Mouse (Mus musculus): ENCODE results near the gene Slc6a8. TPM values are rescaled to one million over a fixed set of nuclear protein-coding genes. Genes with fewer than 3 reads are reported as not detected.
A peak's percentile ranks its signal among the peaks of the same experiment; 100 is the strongest.

Slc6a8 gene
- 1.1 TPM in 1 of 2 replicates, not detected in the other for total RNA-seq (2014; fragmentation: Nextera tagmentation)
- not detected in 2 replicates for total RNA-seq (2017)

- peak; percentile 40 for ATAC-seq (replicated peaks; ENCODE audit: poor library complexity, severe bottlenecking)
Measured at GRCm38 (mm10) chrX:73672879-73673618, at the start of gene Slc6a8. Gene Slc6a8, plus strand, starts transcription at chrX:73673150.

- no peak for ATAC-seq (replicated peaks; ENCODE audit: poor library complexity, severe bottlenecking)
Measured at GRCm38 (mm10) chrX:73626981-73627380, 46.0 kb upstream of the Slc6a8 start.

GRCm38 (mm10) chrX:73635425-73635824 lies 37.5 kb upstream of the Slc6a8 start:
- peak; percentile 35 for ATAC-seq (replicated peaks; ENCODE audit: poor library complexity, severe bottlenecking)

GRCm38 (mm10) chrX:73637415-73637814 lies 35.5 kb upstream of the Slc6a8 start:
- peak; percentile 16; the same call in 1 of the 2 replicates for ATAC-seq (replicated peaks; ENCODE audit: poor library complexity, severe bottlenecking)

- ATAC-seq (replicated peaks; ENCODE audit: poor library complexity, severe bottlenecking), result peak; percentile 76
Measured at GRCm38 (mm10) chrX:73639255-73639675, 33.7 kb upstream of the Slc6a8 start, which contains the start of gene Dusp9. Gene Dusp9, plus strand, starts transcription at chrX:73639419.

- peak; percentile 47 for ATAC-seq (replicated peaks; ENCODE audit: poor library complexity, severe bottlenecking)
Measured at GRCm38 (mm10) chrX:73639901-73640469, 33.0 kb upstream of the Slc6a8 start.

GRCm38 (mm10) chrX:73645121-73645520 lies 27.8 kb upstream of the Slc6a8 start:
- ATAC-seq (replicated peaks; ENCODE audit: poor library complexity, severe bottlenecking), result no peak

GRCm38 (mm10) chrX:73650869-73651268 lies 22.1 kb upstream of the Slc6a8 start:
- ATAC-seq (replicated peaks; ENCODE audit: poor library complexity, severe bottlenecking), result no peak

- ATAC-seq (replicated peaks; ENCODE audit: poor library complexity, severe bottlenecking), result peak; percentile 34; the same call in 1 of the 2 replicates
Measured at GRCm38 (mm10) chrX:73653392-73653791, 19.6 kb upstream of the Slc6a8 start.

- peak; percentile 74 for ATAC-seq (replicated peaks; ENCODE audit: poor library complexity, severe bottlenecking)
Measured at GRCm38 (mm10) chrX:73654177-73654576, 18.8 kb upstream of the Slc6a8 start.

GRCm38 (mm10) chrX:73655529-73655928 lies 17.4 kb upstream of the Slc6a8 start:
- ATAC-seq (replicated peaks; ENCODE audit: poor library complexity, severe bottlenecking), result peak; percentile 74

GRCm38 (mm10) chrX:73658391-73658790 lies 14.6 kb upstream of the Slc6a8 start:
- ATAC-seq (replicated peaks; ENCODE audit: poor library complexity, severe bottlenecking), result peak; percentile 29

- no peak for ATAC-seq (replicated peaks; ENCODE audit: poor library complexity, severe bottlenecking)
Measured at GRCm38 (mm10) chrX:73658936-73659574, 13.9 kb upstream of the Slc6a8 start.

GRCm38 (mm10) chrX:73659575-73660283 lies 13.2 kb upstream of the Slc6a8 start, which contains the start of gene Pnck:
Gene Pnck, minus strand, starts transcription at chrX:73660117.
- no peak; the same call in 1 of the 2 replicates for ATAC-seq (replicated peaks; ENCODE audit: poor library complexity, severe bottlenecking)

- no peak for ATAC-seq (replicated peaks; ENCODE audit: poor library complexity, severe bottlenecking)
Measured at GRCm38 (mm10) chrX:73660284-73660665, 12.7 kb upstream of the Slc6a8 start.

GRCm38 (mm10) chrX:73663143-73663542 lies 9.8 kb upstream of the Slc6a8 start:
- peak; percentile 46 for ATAC-seq (replicated peaks; ENCODE audit: poor library complexity, severe bottlenecking)

- ATAC-seq (replicated peaks; ENCODE audit: poor library complexity, severe bottlenecking), result peak; percentile 85
Measured at GRCm38 (mm10) chrX:73672031-73672431, 919 bp upstream of the Slc6a8 start.

GRCm38 (mm10) chrX:73673619-73673967 lies 643 bp downstream of the Slc6a8 start:
- ATAC-seq (replicated peaks; ENCODE audit: poor library complexity, severe bottlenecking), result no peak

GRCm38 (mm10) chrX:73673968-73674661 lies 1.2 kb downstream of the Slc6a8 start:
- ATAC-seq (replicated peaks; ENCODE audit: poor library complexity, severe bottlenecking), result no peak

- no peak for ATAC-seq (replicated peaks; ENCODE audit: poor library complexity, severe bottlenecking)
Measured at GRCm38 (mm10) chrX:73675231-73675630, 2.3 kb downstream of the Slc6a8 start.
